Mouse (Mus musculus) heart, embryonic 14.5 days (tissue): ENCODE results near the gene Atp23. TPM values are rescaled to one million over a fixed set of nuclear protein-coding genes. Genes with fewer than 3 reads are reported as not detected.

Experiments used
- ATAC-seq: fragments of 200-750 bp; cut with Nextera tagmentation; 2 replicates; pipeline ENCODE4 v1.8.0; 2017; ENCODE audit warnings: low read depth, moderate TSS enrichment; ENCODE audit not compliant: insufficient number of reproducible peaks, insufficient read depth, low FRiP score
- H3K27ac ChIP-seq, 2 experiments: fragments of 200-500 bp in 1 of 2; fragments of 300-500 bp in 1 of 2; sonication (generic) in 1 of 2; replicated peaks in 1 of 2; 2 replicates each; pipeline ENCODE4 v1.5.1; 2012 to 2014; ENCODE audit warnings: low read depth in 2 of 2, low read length in 2 of 2, control low read depth in 1 of 2, mild to moderate bottlenecking in 1 of 2, mixed read lengths in 1 of 2; ENCODE audit not compliant: control insufficient read depth in 1 of 2, insufficient read depth in 1 of 2
- H3K27me3 ChIP-seq: fragments of 300-500 bp; sonication (generic); 2 replicates; pipeline ENCODE4 v1.6.1; 2014; ENCODE audit warnings: mild to moderate bottlenecking, low read length, control low read depth; ENCODE audit not compliant: control insufficient read depth, insufficient read depth
- H3K36me3 ChIP-seq: fragments of 300-500 bp; sonication (generic); 2 replicates; pipeline ENCODE4 v1.6.1; 2014; ENCODE audit warnings: mild to moderate bottlenecking, control low read depth, low read length, mixed read lengths; ENCODE audit not compliant: control insufficient read depth, insufficient read depth
- H3K4me1 ChIP-seq, 2 experiments: fragments of 200-500 bp in 1 of 2; fragments of 300-500 bp in 1 of 2; sonication (generic) in 1 of 2; 2 replicates each; pipeline ENCODE4 v1.6.1; 2012 to 2014; ENCODE audit warnings: low read length in 2 of 2, control low read depth in 1 of 2, mixed read lengths in 1 of 2; ENCODE audit not compliant: control insufficient read depth in 2 of 2, insufficient read depth in 2 of 2
- H3K4me2 ChIP-seq: fragments of 300-500 bp; sonication (generic); 2 replicates; pipeline ENCODE4 v1.6.1; 2014; ENCODE audit warnings: mild to moderate bottlenecking, low read length
- H3K4me3 ChIP-seq, 2 experiments: fragments of 200-500 bp in 1 of 2; fragments of 300-500 bp in 1 of 2; sonication (generic) in 1 of 2; 2 replicates each; pipeline ENCODE4 v1.5.1; 2012 to 2014; ENCODE audit warnings: low read length in 2 of 2, mild to moderate bottlenecking in 2 of 2, control low read depth in 1 of 2, low read depth in 1 of 2, moderate library complexity in 1 of 2; ENCODE audit not compliant: control insufficient read depth in 1 of 2, insufficient read depth in 1 of 2
- H3K9ac ChIP-seq: fragments of 300-500 bp; sonication (generic); 2 replicates; pipeline ENCODE4 v1.6.1; 2014; ENCODE audit warnings: mild to moderate bottlenecking, low read length
- H3K9me3 ChIP-seq: fragments of 300-500 bp; sonication (generic); 2 replicates; pipeline ENCODE4 v1.6.1; 2016; ENCODE audit warnings: low read length, control low read depth; ENCODE audit not compliant: control insufficient read depth
- WGBS: fragments of 180-500 bp; shearing (Covaris S2); extraction: QIAGEN DNeasy Blood & Tissue Kit; methylation state at CpG from one replicate; pipeline ENCODE4 v1.1.7; 2014; 5-methylcytosine and 5-hydroxymethylcytosine counted together
- polyA plus RNA-seq: library from polyadenylated mRNA; unstranded; fragments of >200 nt; fragmentation: Nextera tagmentation; extraction: Ambion mirVana; gene quantifications from 2 replicates; pipeline ENCODE4 v1.2.1, GENCODE M21; 2014

The Atp23 gene
- polyA plus RNA-seq, 1 experiment from 2014 or later, result 10.0 TPM

DNA sequence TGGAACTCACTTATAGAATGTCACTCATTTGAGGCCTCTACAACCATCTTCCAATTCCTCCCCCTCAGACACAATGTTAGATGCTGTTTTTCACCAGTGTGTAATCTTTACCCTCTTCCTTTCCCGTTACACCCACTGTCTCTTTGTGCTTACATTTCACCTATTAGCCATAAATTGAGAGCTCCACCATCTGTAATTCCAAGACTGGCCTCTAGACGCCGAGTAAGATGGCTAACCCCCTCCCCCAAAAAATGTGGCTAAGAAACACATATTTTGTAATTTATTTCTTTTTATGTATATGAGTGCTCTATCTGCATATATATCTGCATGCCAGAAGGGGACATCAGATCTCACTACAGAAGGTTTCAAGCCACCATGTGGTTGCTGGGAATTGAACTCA lies 27.4 kb downstream of the Atp23 start:
- Histone ChIP-seq H3K27me3 (no peaks in the 10 kb centered on the region), H3K4me2 (no peak overlapping the region), H3K4me3 (no peak overlapping the region), H3K4me1 (no peaks in the 10 kb centered on the region), H3K9ac (no peak overlapping the region), H3K36me3 (no peaks in the 10 kb centered on the region), H3K27ac (no peak overlapping the region), H3K9me3 (0 out of 2 replicates have a peak, but pooled peaks cover 4% of the 10 kb centered on the region)
- ATAC-seq, result no peak
- WGBS, result 86% methylated on average over 3 of the region's 3 CpGs

DNA sequence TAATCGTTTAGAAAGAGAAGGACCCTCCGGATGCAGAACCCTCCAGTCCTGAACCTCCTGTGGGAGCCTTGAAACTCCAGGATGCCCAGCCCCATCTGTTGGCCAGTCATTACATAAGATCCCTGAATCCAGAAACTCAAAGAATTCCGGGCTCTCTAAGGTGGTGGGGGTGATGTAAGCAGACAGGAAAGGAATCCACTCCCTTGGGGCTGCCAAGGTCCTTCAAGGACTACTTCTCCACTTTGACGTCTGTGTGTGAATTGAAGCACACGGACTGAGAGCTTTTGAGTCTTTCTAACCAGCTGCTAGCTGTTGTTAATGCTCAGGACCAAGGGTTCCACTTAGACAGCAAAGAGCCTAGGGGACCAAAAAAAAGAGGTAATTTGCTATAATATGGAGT lies 28.9 kb downstream of the Atp23 start:
- no peak for ATAC-seq
- H3K9ac ChIP-seq, result no peak overlapping the region
- WGBS, result 51% methylated on average over 5 of the region's 5 CpGs
- no peaks in the 10 kb centered on the region for H3K27me3 ChIP-seq
- H3K36me3 ChIP-seq, result no peaks in the 10 kb centered on the region
- H3K27ac ChIP-seq, result no peak overlapping the region
- 0 out of 2 replicates have a peak, but pooled peaks cover 4% of the 10 kb centered on the region for H3K9me3 ChIP-seq
- H3K4me2 ChIP-seq, result no peak overlapping the region
- H3K4me3 ChIP-seq, result no peak overlapping the region
- H3K4me1 ChIP-seq, result no peaks in the 10 kb centered on the region

DNA sequence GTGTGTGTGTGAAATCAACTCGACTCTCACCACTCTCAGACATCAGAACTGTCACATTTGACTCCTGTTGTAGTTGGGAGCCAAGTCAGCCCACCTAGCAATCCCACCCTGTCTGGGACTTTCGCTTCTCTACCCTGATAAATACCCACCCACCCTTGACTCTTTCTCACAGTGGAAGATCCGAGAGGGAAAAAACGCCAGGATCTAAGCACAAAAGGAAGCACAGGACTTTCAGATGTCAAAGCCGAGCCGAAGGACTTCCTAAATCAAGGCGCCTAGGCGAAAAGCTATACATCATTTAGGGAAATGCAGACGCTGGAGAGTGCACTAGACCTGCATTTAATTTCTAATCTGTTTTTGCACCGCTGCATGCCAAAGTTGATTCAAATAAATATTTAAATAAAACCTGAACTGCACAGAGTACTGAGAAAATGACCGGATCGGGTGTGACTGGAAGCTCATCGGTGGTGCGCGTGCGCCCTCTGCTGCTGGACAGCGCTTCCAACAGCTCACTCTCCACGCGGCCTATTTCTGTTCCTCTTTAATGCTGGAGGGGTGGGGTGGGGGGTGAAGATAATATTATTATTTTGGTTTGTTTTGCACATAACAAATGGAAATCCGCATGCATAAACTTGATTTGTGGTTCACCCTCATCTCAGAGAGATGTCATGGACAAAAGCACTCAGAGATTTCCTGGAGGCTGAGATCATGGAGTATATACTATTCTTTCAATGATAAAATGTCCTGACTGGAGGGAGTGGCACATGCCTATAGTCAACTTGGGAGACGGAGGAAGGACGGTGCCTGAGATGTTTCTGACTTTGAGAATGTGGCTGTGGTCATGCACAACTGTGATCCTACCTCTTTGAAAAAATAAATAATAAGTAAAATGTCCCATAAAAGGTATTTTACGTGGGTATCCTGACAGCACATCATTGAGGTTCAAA lies 31.5 kb downstream of the Atp23 start:
- Histone ChIP-seq H3K4me3 (peak overlapping the region in 1 of 2 experiments; percentile 14; a peak in 1 of 4 replicates), H3K27ac (no peak overlapping the region), H3K9ac (no peak overlapping the region), H3K9me3 (no peaks in the 10 kb centered on the region), H3K36me3 (no peaks in the 10 kb centered on the region), H3K4me2 (peak overlapping the region; percentile 54), H3K27me3 (no peaks in the 10 kb centered on the region), H3K4me1 (no peaks in the 10 kb centered on the region)
- no peak for ATAC-seq
- 24% methylated on average over 23 of the region's 23 CpGs for WGBS

DNA sequence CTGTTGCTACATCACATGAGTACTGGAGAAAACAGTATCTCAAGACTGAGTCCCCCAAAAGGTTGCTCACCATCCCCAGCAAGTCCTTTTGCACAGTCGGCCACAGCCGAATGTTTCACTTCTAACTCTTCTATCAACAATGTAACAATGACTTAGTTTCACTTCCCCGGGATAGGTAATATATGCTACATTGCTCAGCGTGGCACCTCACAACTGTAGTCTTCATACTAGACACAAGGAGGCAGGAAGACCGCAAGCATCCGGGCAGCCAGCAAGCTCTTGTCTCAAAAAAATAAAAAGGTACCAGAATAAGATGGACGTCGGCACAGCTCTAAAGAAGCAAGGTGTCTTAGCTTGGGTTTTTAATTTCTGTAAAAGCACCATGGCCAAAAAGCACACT lies 35.9 kb downstream of the Atp23 start:
- ATAC-seq, result no peak
- Histone ChIP-seq H3K36me3 (no peaks in the 10 kb centered on the region), H3K9ac (no peak overlapping the region), H3K27me3 (no peaks in the 10 kb centered on the region), H3K4me3 (no peak overlapping the region), H3K9me3 (no peaks in the 10 kb centered on the region), H3K4me1 (no peaks in the 10 kb centered on the region), H3K27ac (no peak overlapping the region), H3K4me2 (no peak overlapping the region)
- WGBS, result 88% methylated on average over 8 of the region's 8 CpGs

DNA sequence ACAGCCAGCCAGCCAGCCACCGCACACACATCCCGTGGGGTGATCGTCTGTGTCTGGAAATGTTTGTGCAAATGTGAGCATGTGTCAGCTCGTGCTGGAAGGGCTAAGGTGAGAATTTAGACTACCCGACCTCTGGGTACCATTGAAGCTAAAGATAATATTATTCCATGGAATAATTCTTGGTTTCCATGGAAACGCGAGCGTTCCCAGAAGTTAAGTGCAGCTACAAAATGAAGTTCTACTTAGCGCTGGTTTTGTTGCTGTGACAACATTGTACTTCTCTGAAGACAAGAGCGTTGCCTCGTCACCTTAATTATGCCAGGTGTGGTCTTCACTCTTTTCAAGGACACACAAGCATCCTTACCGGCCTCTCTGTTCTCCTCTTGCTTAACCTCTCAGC lies 39.0 kb downstream of the Atp23 start:
- Histone ChIP-seq H3K27me3 (no peaks in the 10 kb centered on the region), H3K4me1 (no peaks in the 10 kb centered on the region), H3K4me3 (no peak overlapping the region), H3K9me3 (no peaks in the 10 kb centered on the region), H3K9ac (no peak overlapping the region), H3K4me2 (no peak overlapping the region), H3K27ac (no peak overlapping the region), H3K36me3 (no peaks in the 10 kb centered on the region)
- 78% methylated on average over 12 of the region's 12 CpGs for WGBS
- no peak for ATAC-seq

DNA sequence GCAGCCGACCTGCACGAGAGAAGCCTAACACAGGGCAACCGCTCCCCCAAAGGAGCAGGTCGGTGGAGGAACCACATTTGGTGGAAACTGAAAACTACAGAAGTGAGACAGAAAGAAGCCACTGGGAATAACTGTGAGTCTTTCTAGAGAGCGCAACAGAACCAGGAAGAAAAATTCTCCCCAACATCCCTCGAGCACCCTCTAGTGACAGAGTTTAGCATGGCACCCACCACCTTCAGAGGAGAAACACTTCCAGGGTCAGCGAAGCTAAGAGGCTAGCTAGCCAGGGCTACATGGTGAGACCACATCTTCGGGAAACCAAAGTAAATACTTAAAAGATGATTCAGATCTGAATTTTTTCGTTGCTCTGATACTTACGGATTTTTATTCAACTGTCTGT lies 47.9 kb downstream of the Atp23 start:
- Histone ChIP-seq H3K9me3 (no peaks in the 10 kb centered on the region), H3K4me1 (no peaks in the 10 kb centered on the region), H3K9ac (no peak overlapping the region), H3K27ac (no peak overlapping the region), H3K36me3 (no peaks in the 10 kb centered on the region), H3K4me2 (no peak overlapping the region), H3K27me3 (no peaks in the 10 kb centered on the region), H3K4me3 (no peak overlapping the region)
- ATAC-seq, result no peak
- 76% methylated on average over 10 of the region's 10 CpGs for WGBS

DNA sequence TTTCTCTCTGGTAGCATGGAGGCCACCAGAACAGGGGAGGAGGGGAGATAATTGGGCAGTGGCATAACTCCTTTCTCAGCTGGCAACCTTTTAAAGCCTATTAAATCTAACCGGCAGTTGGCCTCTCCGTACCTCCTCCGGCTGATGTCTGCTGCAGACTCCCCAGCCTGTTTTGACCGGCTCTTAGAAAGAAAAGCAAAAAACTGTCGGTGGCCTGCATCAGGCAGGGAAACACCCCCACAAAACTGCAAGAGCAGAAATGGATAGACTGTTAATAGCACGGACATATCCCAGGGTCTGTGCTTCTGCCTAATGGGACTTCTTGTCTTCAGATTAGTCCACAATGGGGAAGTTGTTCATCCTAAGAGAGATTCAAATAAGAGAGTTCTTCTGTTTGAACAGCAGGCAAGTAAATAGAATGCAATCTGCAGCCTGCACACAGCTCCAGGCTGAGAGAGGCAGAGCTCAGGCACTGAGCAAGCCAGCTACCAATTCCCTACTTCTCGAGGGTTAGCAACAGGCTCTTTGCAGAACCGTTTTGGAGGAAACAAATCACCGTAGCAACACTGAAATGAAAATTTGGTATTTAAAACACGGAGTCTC lies 55.7 kb downstream of the Atp23 start:
- Histone ChIP-seq H3K4me3 (no peak overlapping the region; a peak in 1 of 4 replicates), H3K9me3 (no peaks in the 10 kb centered on the region), H3K4me1 (no peaks in the 10 kb centered on the region), H3K4me2 (peak overlapping the region; percentile 34), H3K27me3 (no peaks in the 10 kb centered on the region), H3K27ac (no peak overlapping the region), H3K9ac (no peak overlapping the region), H3K36me3 (no peaks in the 10 kb centered on the region)
- ATAC-seq, result no peak
- 38% methylated on average over 10 of the region's 10 CpGs for WGBS
